Mouse (Mus musculus) adrenal gland, adult 10 weeks (tissue): ENCODE data around the gene Tmem175. TPM values are rescaled to one million over a fixed set of nuclear protein-coding genes. Genes with fewer than 3 reads are reported as not detected.

Experiments used
- polyA plus RNA-seq: library from polyadenylated mRNA; stranded (reverse); fragments of 350-450 nt; fragmentation: Illumina TruSeq; extraction: RNeasy Lipid Tissue Mini Kit (QIAGEN cat#74804); gene quantifications from one replicate; pipeline ENCODE4 v1.2.3, GENCODE M21; 2014; ENCODE audit warnings: low read depth, low replicate concordance

Gene Tmem175
- 21.5 TPM for polyA plus RNA-seq

DNA sequence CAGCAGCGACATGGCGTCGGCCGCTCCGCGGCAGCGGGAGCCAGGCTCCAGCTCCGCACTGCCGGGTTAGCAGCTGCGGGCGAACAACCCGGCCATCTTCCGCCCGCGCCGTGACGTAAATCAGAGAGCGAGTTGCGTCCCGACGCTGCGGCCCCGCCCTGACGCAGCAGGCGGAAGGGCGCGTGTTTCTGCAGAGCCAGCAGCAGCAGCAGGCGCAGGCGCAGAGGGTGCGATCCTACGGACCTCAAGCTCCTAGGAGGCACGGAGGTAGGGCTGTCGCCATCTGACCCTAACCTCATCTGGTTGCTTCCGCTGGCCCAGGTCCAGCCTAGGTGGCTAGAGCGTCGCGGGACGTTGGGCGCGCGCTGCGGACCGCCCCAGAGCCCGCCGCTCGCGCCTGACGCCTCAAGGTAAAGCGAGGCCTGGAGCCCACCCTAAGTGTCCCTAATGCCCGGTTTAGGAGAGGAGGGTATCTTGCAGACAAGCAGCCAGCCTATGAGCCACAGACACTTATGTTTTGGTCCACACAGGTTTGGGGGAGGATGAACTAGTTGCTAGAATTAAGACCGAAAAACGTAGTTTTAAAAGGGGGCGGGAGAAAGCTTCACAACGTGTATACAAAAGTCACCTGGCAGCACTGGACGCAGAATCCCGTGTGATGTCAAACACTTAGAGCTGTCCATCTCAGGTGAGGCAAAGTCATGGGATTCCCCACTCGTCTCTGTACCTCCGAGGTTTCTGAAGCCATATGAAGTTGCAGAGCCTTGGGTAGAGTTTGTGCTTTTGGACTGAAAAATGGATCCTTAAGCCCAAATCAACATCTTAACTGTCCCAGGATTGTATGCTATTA is at the start of gene Tmem175, which contains the start of gene Gak:
TSS of gene Tmem175 (plus strand) at position 137 of the 850 bp plus-strand sequence.
TSS of gene Gak (minus strand) at position 122 of the 850 bp plus-strand sequence.

DNA sequence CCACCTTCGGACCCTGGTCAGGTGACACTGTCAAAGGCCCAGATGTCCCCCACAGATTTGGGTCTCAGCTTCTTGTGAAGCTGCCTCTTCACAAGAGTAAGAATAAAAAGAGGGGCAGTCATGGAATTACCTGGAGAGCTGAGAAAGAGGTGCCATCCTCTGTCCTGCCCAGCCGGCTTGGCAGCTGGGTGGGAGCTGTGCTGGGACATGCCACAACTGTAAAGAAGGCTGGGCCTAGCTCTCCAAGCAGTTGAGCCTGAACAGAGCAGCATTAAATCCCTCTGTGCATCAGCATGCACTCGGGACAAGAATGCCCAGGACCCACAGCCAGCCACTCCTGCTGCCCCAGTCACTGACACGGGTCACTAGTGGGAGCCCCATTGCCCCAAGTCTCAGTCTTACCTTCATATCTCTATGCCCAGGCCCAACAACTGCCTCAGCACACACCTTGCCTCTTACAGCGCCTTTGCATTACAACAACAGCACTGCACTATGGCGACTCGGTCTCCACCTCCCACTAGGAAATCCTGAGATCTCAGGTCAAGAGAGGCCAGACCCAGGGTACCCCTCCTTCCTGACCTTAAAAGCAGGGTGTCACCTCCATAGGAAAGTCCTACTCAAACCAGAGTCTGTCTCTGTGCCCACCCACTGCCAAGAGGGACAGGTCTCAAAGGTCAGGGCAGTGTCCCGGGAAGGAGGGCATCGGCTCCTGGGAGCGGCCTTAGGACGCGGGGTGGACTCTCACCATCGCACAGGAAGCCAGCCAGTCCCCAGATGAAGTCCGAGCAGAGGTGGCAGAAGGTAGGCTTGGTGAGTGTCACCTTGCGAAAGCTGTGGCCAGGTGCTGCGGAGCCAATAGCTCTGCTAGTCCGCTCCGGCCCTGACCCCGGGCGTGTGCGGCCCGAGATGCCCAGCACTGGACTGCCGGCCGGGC is 30.4 kb downstream of the Tmem175 start, which contains the start of gene Idua:
TSS of gene Idua (plus strand) at position 634 of the 934 bp plus-strand sequence.

DNA sequence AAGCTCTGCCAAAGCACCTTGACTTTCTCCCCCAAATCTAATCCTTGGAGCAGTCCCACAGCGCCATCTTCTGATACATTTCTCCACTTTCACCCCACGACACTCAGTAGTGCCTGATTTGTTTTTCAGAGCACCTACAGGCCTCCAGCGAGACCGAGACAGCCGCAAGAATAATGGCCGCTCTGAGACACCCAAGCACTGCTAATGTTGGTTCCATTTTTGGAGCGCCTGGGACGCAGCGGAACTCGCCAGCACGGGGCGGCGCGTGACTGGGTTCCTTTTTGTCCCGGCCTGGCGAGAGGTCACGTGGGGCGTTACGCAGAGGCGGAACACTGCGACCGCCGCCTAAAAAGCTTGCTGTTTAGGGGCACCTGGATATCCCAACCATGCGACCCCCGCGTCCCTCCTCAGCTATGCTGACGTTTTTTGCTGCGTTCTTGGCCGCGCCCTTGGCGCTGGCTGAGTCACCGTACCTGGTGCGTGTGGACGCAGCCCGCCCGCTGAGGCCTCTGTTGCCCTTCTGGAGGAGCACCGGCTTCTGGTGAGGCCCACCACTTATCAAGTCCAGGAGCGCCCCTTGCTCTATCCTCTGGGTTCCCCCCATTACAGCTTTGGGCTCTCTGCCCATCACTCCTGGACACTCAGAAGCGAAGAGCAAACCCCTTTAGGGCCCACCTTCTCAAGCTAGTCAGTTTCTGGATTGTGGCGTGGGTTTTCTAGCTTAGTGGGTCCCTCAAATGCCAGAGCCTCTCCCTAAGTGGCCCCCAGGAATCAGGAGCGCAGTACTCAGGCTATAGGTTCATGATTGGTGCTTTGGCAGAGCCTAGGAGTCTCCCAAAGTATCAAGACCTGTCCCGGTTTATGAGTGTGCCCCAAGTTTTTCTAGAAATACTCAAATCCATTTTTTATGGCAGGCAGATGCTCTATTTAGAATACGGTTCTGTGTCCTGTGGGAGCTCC is 39.7 kb downstream of the Tmem175 start, which contains the start of gene Dgkq:
TSS of gene Dgkq (minus strand) at position 696 of the 960 bp plus-strand sequence.

DNA sequence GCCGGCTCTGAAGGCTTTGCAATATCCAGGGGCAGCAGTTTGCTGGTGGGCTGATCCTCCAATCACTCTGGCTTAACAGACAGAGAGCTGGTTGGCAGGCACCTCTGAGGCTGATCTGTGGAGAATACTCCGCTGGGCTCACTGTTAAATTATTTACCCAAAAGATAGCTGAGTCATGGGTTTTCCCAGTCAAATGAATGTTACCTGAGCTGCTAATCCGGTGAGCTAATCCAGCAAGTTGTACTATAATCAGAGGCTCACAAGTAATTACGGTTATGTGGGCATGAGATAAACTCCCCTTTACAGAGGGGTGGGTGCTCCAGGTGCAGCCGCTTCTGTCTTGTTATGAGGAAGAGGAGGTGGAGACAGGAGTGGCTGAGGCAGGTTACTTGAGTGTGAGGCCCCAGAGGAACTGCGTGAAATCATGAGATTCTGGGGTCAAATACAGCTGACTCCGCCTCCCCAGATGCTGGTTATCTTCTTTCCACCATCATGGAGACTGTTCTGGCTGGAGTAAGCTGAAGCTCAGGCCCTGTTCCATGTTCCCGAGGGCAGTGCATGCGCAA is 45.8 kb downstream of the Tmem175 start, which contains the start of gene Slc26a1:
TSS of gene Slc26a1 (minus strand) at position 319 of the 566 bp plus-strand sequence.

DNA sequence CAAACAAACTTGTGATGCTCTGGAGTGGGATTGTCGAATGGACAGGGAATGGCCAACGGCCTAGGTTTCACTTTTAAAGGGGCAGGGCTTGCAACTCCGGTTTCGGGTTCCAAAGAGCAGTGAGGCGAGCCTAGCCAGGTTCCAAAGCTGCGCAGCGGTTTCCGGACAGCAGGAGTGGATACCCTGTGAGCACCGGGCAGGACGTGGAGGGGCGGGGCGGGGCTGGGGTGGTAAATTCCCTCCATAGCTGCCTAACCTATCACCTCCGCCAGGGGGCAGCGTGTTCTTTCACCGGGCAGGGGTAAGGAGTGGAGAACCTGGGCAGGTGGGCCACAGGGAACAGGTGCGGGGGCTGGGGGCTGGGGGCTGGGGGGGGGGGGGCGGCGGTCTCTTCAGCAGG is 62.7 kb downstream of the Tmem175 start, which contains the start of gene Fgfrl1:
TSS of gene Fgfrl1 (plus strand) at position 112 of the 400 bp plus-strand sequence.

Other genes with a start within 250 kb of the Tmem175 start
- not detected for gene Pde6b, start 241.4 kb upstream of the Tmem175 start, polyA plus RNA-seq
- 50.9 TPM for gene Atp5k, start 195.3 kb upstream of the Tmem175 start, polyA plus RNA-seq
- 0.23 TPM for gene Mfsd7a, start 180.9 kb upstream of the Tmem175 start, polyA plus RNA-seq
- 33.5 TPM for gene Pcgf3, start 168.5 kb upstream of the Tmem175 start, polyA plus RNA-seq
- 0.87 TPM for gene Cplx1, start 79.7 kb upstream of the Tmem175 start, polyA plus RNA-seq
- 47.3 TPM for gene Gak, start within 50 bp of the Tmem175 start, polyA plus RNA-seq
- gene Idua, start 30.6 kb downstream of the Tmem175 start, polyA plus RNA-seq = 8.7 TPM
- 6.5 TPM for gene Dgkq, start 39.9 kb downstream of the Tmem175 start, polyA plus RNA-seq
- gene Slc26a1, start 45.8 kb downstream of the Tmem175 start, polyA plus RNA-seq = not detected
- 3.1 TPM for gene Fgfrl1, start 62.6 kb downstream of the Tmem175 start, polyA plus RNA-seq
- gene Rnf212, start 145.2 kb downstream of the Tmem175 start, polyA plus RNA-seq = not detected
- not detected for gene Tmed11, start 165.6 kb downstream of the Tmem175 start, polyA plus RNA-seq
- gene Vmn2r8, start 179.1 kb downstream of the Tmem175 start, polyA plus RNA-seq = not detected
- not detected for gene Vmn2r9, start 222.8 kb downstream of the Tmem175 start, polyA plus RNA-seq